Mouse (Mus musculus) brain, embryonic 14.5 days (tissue): ENCODE results near the gene Nfia.

Experiments
- CTCF ChIP-seq: fragments of 200-500 bp; IDR thresholded peaks from 2 replicates; pipeline ENCODE4 v1.5.1; 2012; ENCODE audit warnings: inconsistent platforms, mild to moderate bottlenecking, moderate library complexity, borderline replicate concordance; ENCODE audit not compliant: insufficient read depth, insufficient read length; ENCODE audit errors: extremely low read depth
- POLR2A ChIP-seq: fragments of 200-500 bp; IDR thresholded peaks from 2 replicates; pipeline ENCODE4 v1.6.1; 2012; ENCODE audit warnings: mild to moderate bottlenecking, inconsistent platforms, borderline replicate concordance; ENCODE audit not compliant: poor library complexity, insufficient read depth, insufficient read length, severe bottlenecking; ENCODE audit errors: extremely low read depth

- no peak for TF ChIP-seq POLR2A
- no peak for TF ChIP-seq CTCF
Observed at GRCm38 (mm10) chr4:97793931-97794330, 21.4 kb downstream of the Nfia start.
